Mouse (Mus musculus): ENCODE measurements around the gene Apoa1.

Apoa1 gene

DNA sequence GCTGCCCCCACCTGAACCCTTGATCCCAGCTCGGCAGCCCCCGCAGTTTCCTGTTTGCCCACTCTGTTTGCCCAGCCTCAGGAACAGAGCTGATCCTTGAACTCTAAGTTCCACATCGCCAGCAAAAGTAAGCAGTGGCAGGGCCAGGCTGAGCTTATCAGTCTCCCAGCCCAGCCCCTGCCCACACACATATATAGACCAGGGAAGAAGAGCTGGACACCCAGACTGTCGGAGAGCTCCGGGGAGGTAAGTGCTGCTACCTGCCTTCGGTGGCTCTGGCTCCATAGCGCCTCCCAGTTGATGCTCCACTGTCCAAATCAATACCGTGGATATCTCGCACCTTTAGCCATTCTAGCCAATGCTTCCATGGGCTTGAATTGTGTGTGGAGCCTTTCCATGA, at the start of gene Apoa1:
Apoa1 (plus strand) TSS at position 90 of the 400 bp plus-strand sequence.
- in situ Hi-C loops (cut with MseI, MboI) = no loop called here

DNA sequence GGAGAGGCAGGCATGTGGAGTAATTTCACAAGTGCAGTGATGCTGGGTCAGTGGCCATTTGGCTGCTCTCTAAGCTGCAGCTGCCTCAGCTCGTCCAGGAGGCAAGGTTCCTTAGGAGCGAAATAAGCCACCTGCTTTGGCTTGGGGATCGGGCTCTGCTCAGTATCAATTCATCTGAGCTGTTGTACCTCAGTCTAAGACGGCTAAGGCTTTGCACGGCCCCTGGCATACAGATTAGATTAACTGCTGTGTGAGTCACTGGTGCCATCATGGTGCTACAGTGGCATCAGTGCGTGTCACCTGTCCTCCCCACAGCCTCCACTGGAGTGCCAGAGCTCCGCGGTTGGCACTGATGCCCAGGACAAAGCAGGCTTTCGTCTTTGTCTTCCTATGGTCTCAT, 49.8 kb upstream of the Apoa1 start:
- in situ Hi-C loops (cut with MseI, MboI) = no loop called here

DNA sequence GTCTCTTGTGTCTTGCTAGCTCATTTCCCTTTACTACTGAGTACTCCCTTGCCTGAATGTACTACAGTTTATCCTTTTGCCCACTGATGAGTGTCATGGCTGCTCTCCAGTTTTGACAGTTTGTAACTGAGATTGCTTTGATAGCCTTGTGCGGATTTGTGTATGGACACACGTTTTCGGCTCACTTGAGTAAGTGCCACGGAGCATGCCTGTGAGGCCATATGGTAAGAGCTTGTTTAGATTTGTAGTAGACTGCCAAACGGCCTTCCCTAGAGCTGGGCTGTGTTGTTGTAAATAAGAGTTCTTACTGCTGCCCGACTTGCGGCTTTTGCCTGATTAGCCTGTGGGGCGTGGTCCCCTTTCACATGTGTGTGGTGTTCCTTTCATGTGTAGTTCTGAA, 47.1 kb upstream of the Apoa1 start:
- in situ Hi-C loops (cut with MseI, MboI) = loop anchor here in 1 of 2 experiments (10.0 kb wide), 1 partner anchor 176 kb away; no protein-coding TSS in a partner anchor

DNA sequence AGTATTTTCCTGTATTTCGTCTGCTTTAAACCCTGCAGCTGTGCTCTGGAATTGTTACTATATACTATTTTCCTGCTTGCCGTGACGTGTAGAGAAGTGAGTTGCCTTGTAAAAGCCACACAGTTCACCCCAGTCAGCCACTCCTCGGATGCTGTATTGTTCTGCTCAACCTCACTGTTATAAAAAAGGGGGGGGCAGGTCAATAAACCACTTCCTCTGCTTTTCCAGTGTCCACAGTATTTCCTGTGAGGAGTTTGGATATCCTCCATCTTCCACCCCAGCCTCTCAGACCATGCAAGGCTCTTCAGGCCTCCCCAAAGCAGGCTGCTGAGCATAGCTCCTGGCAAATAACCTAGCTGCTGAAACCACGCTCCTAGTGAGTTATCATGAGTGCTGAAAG, 43.8 kb upstream of the Apoa1 start:
- in situ Hi-C loops (cut with MseI, MboI) = loop anchor here in 1 of 2 experiments (10.0 kb wide), 1 partner anchor 180 kb away; no protein-coding TSS in a partner anchor

DNA sequence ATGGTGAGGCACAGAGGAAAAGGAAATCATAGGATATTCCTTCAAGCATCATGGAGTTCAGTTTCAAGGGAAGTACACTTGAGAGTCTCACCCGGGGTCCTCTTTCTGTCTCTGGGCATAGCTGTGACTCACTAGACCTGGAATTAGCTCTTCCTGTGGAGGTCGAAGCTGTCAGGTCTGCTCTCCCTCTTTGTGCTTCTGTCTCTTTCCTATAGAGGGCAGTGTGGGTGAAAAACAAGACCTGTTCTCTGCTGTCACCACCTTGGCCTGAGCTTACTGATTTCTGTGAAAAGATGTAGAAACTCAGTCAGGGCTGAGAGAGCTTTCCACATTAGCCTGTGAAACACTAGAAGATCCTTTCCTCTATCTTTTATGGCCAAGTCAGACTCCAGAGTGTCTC, 43.2 kb upstream of the Apoa1 start:
- in situ Hi-C loops (cut with MseI, MboI) = loop anchor here (5.0 to 10.0 kb wide), 2 partner anchors 180 to 183 kb away; no protein-coding TSS in a partner anchor

DNA sequence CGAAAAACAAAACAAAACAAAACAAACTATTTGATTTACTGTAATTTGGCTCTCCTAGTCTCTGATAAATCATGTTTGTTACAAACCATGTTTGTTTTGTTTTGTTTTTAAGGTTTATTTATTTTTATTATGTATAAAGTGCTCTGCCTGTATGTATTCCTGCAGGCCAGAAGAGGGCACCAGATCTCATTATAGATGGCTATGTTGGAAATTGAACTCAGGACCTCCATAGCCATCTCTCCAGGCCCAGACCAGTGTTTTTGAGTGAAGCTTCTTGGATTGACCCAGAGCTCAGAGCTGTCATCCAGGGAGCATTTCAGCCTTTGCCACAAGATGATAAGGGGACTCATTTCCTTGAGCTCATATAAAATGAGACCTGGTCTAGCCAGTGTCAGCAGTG, 42.0 kb upstream of the Apoa1 start:
- in situ Hi-C loops (cut with MseI, MboI) = loop anchor here (5.0 to 10.0 kb wide), 2 partner anchors 182 to 184 kb away; no protein-coding TSS in a partner anchor

DNA sequence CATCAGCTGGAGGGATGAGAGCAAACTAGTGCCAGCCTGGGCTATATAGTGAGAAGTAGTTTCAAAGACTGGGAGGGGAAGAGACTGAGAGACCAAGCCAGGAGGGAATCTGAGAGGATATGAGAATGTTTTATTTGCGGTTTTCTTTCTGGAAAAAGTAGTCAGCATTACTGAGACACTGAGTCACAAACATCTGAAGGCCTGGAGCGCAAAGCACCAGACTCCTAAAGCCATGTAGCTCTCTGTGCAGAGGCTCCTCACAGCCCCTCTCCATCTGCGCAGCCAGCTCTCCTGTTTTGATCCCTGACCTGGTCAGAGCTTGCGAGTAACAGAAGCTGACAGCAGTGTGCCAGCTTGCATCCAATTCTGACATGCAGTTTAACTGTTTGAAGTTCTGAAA, 40.0 kb upstream of the Apoa1 start:
- in situ Hi-C loops (cut with MseI, MboI) = loop anchor here (5.0 to 10.0 kb wide), 2 partner anchors 184 to 186 kb away; no protein-coding TSS in a partner anchor

DNA sequence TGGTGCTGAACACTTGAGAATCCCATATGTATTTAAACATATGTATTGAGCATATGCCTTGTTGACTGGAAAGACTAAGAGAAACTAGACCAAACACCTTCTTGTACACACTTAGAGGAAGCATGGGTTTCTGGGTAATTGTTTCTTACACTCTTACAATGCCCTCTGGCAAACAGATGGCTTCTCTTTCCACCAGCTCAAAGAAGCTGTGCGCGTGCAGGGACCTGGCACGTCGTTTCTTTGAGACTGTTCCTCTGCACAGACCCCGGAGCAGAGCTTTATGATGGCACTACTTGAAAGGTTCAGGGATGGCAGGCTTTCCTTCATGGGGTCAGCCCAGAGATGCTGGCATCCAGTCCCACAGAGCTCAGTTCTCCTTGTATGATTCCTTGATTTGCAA, 39.4 kb upstream of the Apoa1 start:
- in situ Hi-C loops (cut with MseI, MboI) = loop anchor here (5.0 to 10.0 kb wide), 2 partner anchors 184 to 187 kb away; no protein-coding TSS in a partner anchor

DNA sequence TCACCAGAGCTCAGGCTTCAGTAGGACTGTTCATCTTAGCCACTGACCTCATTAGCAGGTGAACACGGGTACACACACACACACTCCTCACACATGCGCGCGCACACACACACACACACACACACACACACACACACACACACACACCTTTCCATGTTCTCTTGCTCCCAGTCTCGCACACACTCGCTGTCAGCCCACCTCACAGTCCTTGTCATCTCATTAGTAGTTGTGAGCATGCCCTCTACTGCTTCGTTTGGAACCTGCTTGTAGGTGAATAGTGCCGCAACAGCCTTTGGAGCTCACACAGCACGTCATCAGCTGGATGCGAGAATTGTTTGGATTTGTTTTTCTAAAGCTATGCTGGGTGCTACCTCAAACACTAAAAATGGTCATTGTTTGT, 39.0 kb upstream of the Apoa1 start:
- in situ Hi-C loops (cut with MseI, MboI) = loop anchor here (5.0 to 10.0 kb wide), 2 partner anchors 185 to 187 kb away; no protein-coding TSS in a partner anchor

DNA sequence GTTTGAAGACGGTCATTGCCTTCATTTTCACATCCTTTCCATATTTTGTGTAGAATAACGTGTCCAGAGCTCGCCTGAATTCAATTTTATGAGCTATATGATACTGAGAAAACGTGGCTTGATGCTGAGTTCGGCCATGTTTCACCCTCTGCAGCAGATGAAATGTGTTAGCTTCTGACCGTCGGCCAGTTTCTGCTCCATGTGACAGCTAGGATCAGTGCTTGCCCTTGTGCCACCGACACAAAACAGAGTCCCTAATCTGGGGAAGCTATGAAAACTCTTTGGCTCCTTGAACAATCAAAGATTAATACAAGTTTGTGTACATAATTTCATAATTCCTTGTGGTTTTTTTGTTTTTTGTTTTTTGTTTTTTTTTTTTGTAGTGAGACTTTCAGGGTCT, 37.1 kb upstream of the Apoa1 start:
- in situ Hi-C loops (cut with MseI, MboI) = no loop called here

DNA sequence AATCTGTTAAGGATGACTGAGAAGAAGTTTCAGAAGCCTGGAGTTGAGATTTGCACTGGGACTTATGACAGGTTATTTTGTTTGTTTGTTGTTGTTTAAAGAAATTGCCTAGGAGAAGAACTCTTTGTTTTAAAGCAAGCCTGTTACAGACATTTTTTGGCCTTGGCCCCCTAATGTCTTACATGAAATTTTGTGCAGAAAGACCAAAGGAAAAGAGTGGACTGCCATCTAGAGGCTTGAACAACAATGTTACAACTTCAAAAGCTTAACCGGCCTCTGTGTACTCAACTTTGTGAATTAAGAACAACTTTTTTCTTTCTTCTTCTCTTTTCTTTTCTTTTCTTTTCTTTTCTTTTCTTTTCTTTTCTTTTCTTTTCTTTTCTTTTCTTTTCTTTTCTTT, 36.7 kb upstream of the Apoa1 start:
- in situ Hi-C loops (cut with MseI, MboI) = no loop called here

DNA sequence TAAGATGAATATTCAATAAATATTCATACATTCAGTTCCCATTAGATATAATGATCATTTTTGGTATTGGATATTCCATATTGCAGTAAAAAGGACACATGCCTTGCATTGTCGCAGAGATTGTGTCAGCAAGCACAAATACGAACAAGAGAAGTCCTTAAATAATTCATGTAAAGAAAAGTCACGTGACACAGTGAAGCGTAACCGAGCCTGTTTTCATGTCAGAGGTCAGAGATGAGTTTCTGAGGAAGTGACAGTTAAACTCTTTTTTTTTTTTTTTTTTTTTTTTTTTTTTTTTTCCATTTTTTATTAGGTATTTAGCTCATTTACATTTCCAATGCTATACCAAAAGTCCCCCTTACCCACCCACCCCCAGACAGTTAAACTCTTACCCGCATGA, 35.7 kb upstream of the Apoa1 start:
- in situ Hi-C loops (cut with MseI, MboI) = no loop called here

DNA sequence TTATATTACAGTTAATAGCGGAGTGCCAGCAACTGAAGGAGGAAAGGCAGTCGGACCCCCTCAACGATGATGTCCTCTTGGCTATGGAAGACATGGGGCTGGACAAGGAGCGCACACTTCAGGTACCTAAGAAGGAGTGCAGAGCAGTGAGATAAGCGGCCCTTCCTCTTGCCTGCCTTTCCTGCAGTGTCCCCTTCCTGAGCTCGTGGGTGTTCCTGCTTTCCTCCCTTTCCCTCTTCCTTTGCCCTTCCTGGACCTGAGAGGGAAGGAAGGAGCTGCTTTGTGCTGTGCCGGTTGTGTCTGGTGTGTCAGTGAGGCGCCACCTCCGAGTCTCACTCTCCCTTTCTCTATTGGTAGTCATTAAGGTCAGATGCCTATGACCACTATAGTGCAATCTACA, 33.6 kb upstream of the Apoa1 start:
- in situ Hi-C loops (cut with MseI, MboI) = no loop called here

DNA sequence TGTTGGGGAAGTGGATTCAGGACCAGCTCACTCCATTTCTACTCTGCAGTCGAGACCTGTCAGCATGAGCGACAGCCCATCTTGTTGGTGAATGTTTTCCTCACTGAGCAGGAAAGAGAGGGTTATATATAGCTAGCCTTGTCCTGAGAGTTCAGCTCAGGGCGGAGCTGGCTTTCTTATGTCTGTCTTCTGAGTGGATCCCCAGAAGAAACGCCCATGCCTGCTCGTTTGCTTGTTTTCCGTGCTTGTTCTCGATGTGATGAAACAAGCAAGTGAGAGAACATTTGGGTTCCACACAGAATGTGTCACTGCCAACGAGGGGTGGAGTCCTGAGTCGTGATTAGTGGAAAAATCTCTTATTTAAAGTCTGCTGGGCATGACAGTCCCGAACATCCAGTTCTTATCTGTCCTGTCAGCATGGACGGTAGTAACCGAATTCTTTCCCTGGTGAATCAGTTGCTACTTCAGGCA, 31.6 kb upstream of the Apoa1 start:
- in situ Hi-C loops (cut with MseI, MboI) = no loop called here

DNA sequence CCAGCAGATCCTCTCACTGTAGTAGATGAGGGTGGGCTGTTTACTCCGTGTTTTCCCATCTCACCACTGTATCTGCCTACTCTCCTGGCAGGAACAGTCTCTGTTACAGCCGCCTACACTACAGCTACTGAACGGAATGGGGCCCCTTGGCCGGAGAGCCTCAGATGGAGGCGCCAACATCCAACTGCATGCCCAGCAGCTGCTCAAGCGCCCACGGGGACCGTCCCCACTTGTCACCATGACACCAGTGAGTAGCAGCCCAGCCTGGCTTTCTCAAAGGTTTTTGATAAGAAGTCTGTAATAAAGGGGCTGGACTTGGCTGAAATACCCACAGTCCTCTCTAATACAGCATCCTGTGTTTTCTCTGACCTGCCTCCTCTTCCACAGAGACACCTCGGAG, 29.9 kb upstream of the Apoa1 start:
- in situ Hi-C loops (cut with MseI, MboI) = no loop called here

DNA sequence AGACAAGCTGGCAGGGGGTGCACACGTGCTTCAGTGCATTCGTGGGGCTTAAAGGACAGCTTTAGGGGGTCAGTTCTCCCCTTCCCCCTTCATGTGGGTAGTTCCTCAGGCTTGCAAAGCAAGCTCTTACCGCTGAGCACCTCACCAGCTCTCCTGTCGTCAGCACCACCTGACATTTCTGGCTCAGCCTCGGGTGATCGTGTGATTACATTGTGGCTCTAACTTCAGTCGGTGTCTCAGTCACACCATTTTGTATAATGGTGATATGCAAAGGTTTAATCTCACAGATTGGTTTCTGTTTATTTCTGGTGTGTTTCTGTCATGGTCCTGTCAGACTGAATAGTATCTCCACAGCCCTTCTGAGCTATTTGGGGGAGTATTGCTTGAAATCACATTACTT, 29.4 kb upstream of the Apoa1 start:
- in situ Hi-C loops (cut with MseI, MboI) = no loop called here

DNA sequence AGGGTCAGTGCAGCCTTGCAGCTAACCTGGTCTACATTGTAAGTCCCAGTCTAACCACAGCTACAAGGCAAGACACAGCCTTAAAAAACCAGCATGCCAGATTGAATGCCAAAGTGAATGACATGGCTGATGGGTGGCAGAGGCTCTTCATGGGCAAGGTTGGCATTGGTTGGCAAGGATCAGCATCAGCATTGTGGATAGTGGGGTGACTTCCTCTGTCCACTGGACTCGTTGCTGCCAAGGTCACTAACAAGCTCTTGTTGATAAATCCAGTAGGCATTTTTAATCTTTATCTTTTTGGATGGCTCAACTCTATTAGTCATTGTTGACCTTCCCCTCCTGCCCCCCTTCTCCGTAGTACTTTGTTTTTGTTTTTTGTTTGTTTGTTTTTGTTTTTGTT, 28.8 kb upstream of the Apoa1 start:
- in situ Hi-C loops (cut with MseI, MboI) = no loop called here

DNA sequence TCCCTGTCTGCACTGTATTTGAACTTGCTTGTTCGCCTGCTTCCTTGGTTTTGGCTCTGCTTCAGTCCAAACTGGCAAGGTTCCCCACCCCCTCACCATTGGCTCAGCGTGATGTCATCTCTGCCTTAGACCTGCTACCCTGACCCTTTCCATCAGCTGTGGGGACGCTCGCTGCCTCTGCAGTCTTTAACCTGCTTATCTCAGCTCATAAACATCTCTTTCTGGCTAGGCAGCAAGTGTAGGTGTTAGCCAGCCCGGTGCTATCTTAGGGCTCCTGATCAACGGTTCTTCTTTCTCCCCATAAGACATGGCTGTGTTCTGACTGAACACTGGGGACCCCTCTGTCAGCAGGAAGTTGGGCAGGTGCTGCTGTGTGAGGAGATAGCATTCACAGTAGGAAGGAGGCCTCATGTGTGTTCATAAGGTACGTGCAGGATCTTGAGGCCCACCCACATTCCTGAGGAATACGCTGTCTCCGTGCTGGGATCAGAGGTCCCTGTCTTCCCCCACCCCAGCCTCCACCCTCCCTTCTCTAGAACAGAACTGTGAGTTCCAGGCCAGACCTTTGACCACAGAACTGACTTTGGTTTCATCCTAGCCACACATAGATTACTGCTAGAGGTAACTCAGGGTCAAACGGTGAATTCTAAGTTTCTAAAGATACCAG, 21.4 kb upstream of the Apoa1 start:
- in situ Hi-C loops (cut with MseI, MboI) = no loop called here

DNA sequence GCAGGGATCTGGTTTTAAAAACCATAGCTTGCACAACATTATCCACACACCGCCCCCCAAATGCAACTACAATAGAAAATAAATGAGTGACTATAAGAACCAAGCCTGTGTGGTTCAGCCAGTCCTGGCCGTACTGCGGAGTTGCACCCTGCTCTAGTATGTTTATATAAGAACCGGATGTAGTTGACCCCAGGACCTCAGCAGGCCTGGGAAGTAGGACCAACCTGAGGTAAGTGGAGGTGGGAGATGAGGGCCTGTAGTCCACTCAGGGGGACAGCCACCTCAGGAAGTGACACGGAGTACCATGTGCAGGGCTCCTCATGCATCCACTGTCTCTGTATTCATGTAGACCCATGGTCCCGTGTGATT, 20.9 kb upstream of the Apoa1 start:
- in situ Hi-C loops (cut with MseI, MboI) = no loop called here

DNA sequence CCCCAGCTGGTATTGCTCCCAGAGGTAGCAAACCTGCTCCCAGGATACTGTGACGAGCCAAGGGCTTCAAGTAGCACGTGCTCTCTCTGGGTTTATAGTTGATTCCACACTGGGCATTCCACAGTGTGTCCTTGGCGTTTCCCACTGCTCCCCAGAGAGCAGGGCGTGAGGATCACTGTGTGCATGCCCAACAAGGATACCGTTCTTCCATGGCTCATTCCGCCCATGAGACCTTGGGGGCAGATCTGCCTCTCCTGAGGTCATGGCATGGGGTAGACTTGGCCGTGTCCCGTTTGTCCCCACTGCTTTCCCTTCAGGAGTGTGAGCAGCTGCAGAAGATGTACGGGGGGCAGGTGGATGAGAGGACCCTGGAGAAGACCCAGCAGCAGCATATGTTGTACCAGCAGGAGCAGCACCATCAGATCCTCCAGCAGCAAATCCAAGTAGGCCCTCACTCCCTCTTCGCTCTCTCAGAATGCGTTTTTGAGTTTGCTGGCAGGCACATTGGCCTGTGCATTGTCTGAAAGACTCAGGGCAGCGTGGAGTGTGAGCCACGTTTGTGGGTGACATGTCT, 19.9 kb upstream of the Apoa1 start:
- in situ Hi-C loops (cut with MseI, MboI) = no loop called here

DNA sequence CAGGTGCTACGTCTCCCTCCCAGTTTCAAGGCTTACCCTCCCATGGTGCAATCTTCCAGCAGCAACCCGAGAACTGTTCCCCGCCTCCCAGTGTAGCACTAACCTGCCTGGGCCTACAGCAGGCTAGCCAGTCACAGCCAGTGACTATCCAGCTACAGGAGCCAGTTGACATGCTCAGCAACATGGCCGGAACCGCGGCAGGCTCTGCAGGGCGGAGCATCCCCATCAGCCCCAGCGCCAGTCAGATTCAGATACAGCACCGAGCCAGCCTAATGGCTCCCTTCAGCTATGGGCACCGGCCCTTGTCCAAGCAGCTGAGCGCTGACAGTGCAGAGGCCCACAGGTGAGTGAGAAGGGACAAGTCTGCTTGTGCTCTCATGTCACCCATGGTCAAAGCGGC, 17.9 kb upstream of the Apoa1 start:
- in situ Hi-C loops (cut with MseI, MboI) = no loop called here

DNA sequence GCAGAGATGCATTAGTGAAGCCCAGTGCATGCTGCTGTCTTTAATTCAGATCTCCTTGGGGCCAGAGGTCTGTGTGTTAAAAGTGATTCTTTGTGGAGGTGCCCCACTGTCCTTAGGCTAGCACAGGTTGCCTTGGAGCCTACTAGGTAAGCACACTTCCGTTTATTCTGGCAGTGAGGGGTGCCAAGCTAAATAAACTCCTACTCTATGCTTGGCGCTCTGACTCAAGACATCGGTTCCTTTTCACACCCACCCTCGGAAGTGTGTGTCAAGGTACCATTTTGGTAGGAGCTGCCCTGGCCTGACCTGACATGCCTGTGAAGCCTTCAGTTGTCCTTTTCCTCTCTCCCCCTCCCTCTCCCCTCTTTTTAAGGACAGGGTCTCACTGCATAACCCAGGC, 14.1 kb upstream of the Apoa1 start:
- in situ Hi-C loops (cut with MseI, MboI) = no loop called here

DNA sequence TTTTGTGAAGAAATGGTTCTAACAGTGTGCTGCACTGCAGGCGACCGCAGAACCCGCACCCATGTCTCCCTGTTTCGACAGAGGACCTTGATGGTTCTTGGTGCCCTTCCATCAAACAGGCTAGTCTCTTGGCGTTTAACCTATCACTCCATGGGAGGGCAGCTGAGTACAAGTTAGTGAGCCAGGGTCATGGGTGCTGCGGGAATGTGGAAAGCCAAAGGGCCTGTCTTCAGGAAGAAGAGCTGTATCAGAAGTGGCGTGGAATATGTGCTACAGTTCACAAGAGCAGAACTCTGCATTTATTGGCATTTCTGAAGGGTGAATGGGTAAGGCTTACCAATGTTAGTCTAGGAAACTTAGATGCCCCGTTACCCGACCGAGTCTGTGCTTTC, 13.4 kb upstream of the Apoa1 start:
- in situ Hi-C loops (cut with MseI, MboI) = no loop called here

Data from mouse trophoblast stem cell (cell line).